Mouse (Mus musculus) G1E (cell line): Measurements from ENCODE around the gene Mmp28. TPM values are rescaled to one million over a fixed set of nuclear protein-coding genes. Genes with fewer than 3 reads are reported as not detected.

Experiments used
- ATAC-seq: 2 replicates; pipeline ENCODE4 v1.8.0; 2016; ENCODE audit warnings: mild to moderate bottlenecking; ENCODE audit not compliant: insufficient number of reproducible peaks, poor library complexity, low FRiP score, severe bottlenecking; ENCODE audit errors: extremely low read depth
- DNase-seq: peaks from one replicate; pipeline ENCODE4 v3.0.0; 2012; ENCODE audit warnings: low spot score
- H3K27me3 ChIP-seq: 2 replicates; pipeline ENCODE4 v1.6.1; 2012; ENCODE audit warnings: mild to moderate bottlenecking, low read length, inconsistent platforms; ENCODE audit not compliant: insufficient read depth
- H3K36me3 ChIP-seq: replicated peaks from 2 replicates; pipeline ENCODE3; 2012; ENCODE audit warnings: mild to moderate bottlenecking, inconsistent platforms
- H3K4me1 ChIP-seq: 2 replicates; pipeline ENCODE4 v1.6.1; 2012; ENCODE audit warnings: low read depth, low read length, inconsistent platforms, mixed read lengths; ENCODE audit not compliant: insufficient read depth
- H3K4me3 ChIP-seq: 2 replicates; pipeline ENCODE4 v1.5.1; 2012; ENCODE audit warnings: low read depth, mild to moderate bottlenecking, inconsistent platforms, low read length, moderate library complexity, mixed read lengths
- H3K9me3 ChIP-seq: replicated peaks from 2 replicates; pipeline ENCODE4 v1.6.1; 2012; ENCODE audit warnings: inconsistent platforms
- CTCF ChIP-seq: IDR thresholded peaks from 2 replicates; pipeline ENCODE4 v1.5.1; 2012; ENCODE audit warnings: low read depth, low read length, inconsistent platforms, mixed read lengths
- GATA1 ChIP-seq: IDR thresholded peaks from 2 replicates; pipeline ENCODE4 v1.6.1; 2012; ENCODE audit warnings: borderline replicate concordance, low read length, inconsistent platforms, mixed read lengths
- GATA2 ChIP-seq: IDR thresholded peaks from 2 replicates; pipeline ENCODE4 v1.6.1; 2012; ENCODE audit warnings: low read depth, low read length, inconsistent platforms, borderline replicate concordance
- POLR2AphosphoS5 ChIP-seq: IDR thresholded peaks from 2 replicates; pipeline ENCODE4 v1.6.1; 2012; ENCODE audit warnings: low read depth, low read length, inconsistent platforms; ENCODE audit not compliant: insufficient replicate concordance
- TAL1 ChIP-seq: conservative IDR thresholded peaks from 2 replicates; pipeline ENCODE4 v1.6.1; 2012; ENCODE audit warnings: low read depth, low read length, inconsistent platforms, mixed read lengths
- polyA plus RNA-seq: library from polyadenylated mRNA; stranded (reverse); fragments of >175 nt; gene quantifications from 2 replicates; pipeline ENCODE4 v1.2.3, GENCODE M21; 2012
- total RNA-seq, 2 experiments: library from RNA; stranded (forward) in 1 of 2; stranded (reverse) in 1 of 2; fragments of 200-1000 nt in 1 of 2; fragments of >200 nt in 1 of 2; fragmentation: Nextera tagmentation in 1 of 2; gene quantifications; 2 replicates each; pipeline ENCODE4 v1.2.3; 2014 to 2017

The Mmp28 gene
- total and polyA plus RNA-seq, 3 experiments, result 0.11 TPM; not detected in 2

DNA sequence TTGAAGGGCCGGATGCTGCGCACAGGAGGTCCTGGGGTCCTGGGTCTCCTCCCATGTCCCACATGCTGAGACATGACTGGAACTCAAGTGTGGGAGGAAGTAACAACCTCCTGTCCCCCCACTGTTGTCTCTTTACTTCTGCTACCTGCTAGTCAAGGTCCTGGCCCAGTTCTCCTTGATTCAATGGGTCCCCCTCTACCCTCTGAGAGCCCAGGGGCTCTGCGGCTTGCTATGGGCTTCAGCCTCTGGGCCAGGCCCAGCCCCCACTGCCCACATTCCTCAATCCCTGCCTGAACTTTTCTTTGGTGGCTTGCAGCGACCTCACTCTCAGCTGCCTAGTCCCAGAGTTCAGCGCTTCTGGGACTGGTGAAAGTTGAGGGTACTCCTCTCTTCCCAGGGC lies 33.5 kb downstream of the Mmp28 start, which contains the start of gene Gas2l2:
Gene Gas2l2 (minus strand): TSS at position 101 of the 400 bp plus-strand sequence.
- Histone ChIP-seq H3K9me3 (no peaks in the 10 kb centered on the region), H3K36me3 (no peaks in the 10 kb centered on the region), H3K4me1 (peaks cover 6% of the 10 kb centered on the region), H3K4me3 (no peak within 1 kb of the TSS), H3K27me3 (peaks cover 38% of the 10 kb centered on the region)
- ATAC-seq (no peak), DNase-seq (no peak)
- no peak for TF ChIP-seq POLR2AphosphoS5
- TF ChIP-seq GATA2, result no peak
- TF ChIP-seq CTCF, result no peak
- TF ChIP-seq GATA1, result no peak
- no peak for TF ChIP-seq TAL1

GRCm38 (mm10) chr11:83426964-83427363 lies 35.9 kb downstream of the Mmp28 start:
- Histone ChIP-seq H3K27me3 (peaks cover 45% of the 10 kb centered on the region), H3K4me3 (no peak overlapping the region; the same call in 1 of the 2 replicates), H3K4me1 (peaks cover 6% of the 10 kb centered on the region), H3K36me3 (no peaks in the 10 kb centered on the region), H3K9me3 (no peaks in the 10 kb centered on the region)
- TF ChIP-seq CTCF (no peak), POLR2AphosphoS5 (no peak), TAL1 (no peak)
- no peak for ATAC-seq
- no peak for DNase-seq

DNA sequence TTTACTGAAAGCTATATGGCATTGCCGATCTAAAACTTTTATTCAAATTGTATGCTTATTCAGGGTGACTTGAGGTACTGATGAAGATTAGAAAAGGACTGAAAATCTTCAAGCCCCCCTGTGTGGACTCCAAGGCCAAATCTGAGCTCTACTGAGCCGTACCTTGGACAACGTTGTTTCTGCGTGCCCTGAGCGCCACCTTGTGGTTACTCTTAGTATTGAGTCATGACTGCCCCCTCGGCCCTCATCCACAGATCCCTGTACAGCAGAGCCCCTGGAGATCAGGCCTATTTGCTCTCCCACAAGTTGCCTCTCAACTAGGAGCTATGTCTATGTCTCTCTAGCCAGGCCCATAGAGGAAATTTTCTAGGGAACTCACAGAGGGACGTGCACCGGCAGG lies 38.2 kb downstream of the Mmp28 start:
- DNase-seq (peak; percentile 46), ATAC-seq (no peak)
- peak; percentile 61 for TF ChIP-seq CTCF
- TF ChIP-seq POLR2AphosphoS5, result no peak
- Histone ChIP-seq H3K36me3 (no peaks in the 10 kb centered on the region), H3K27me3 (peaks cover 43% of the 10 kb centered on the region), H3K4me1 (peaks cover 6% of the 10 kb centered on the region), H3K9me3 (no peaks in the 10 kb centered on the region), H3K4me3 (no peak overlapping the region)

- no peak overlapping the region for H3K4me3 ChIP-seq
- peak; percentile 51 for DNase-seq
- peaks cover 3% of the 10 kb centered on the region; the same call in 1 of the 2 replicates for H3K9me3 ChIP-seq
- TF ChIP-seq TAL1, result no peak
- no peak for TF ChIP-seq POLR2AphosphoS5
- no peak for TF ChIP-seq GATA1
- TF ChIP-seq CTCF, result no peak
- TF ChIP-seq GATA2, result no peak
- no peaks in the 10 kb centered on the region; the same call in 1 of the 2 replicates for H3K4me1 ChIP-seq
- no peaks in the 10 kb centered on the region for H3K36me3 ChIP-seq
- ATAC-seq, result no peak
- peaks cover 29% of the 10 kb centered on the region for H3K27me3 ChIP-seq
These were observed 41.6 kb downstream of the Mmp28 start for GRCm38 (mm10) chr11:83421305-83421704.

DNA sequence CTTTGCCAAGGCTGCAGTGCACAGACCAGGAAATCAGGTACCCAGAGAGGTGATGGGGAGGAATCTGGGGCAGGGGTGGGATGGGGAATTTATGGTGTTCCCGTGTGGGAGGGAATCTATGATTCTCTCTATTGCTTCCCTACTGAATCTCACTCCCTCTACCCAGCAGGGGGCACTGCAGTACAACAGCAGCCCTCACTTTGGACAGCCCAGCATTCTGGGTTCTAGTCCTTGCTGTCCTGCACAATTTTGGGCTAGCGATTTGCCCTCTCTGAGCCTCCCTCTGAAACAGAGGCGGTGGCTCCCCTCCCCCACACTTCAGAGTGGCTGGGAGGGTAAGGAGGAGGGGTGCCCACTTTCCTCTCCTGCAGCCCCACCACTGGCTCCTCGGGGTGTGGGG lies 42.5 kb downstream of the Mmp28 start:
- no peak for ATAC-seq

GRCm38 (mm10) chr11:83418566-83418965 lies 44.3 kb downstream of the Mmp28 start:
- peaks cover 3% of the 10 kb centered on the region; the same call in 1 of the 2 replicates for H3K9me3 ChIP-seq
- no peaks in the 10 kb centered on the region for H3K36me3 ChIP-seq
- DNase-seq (no peak), ATAC-seq (no peak)
- TF ChIP-seq CTCF (no peak), TAL1 (no peak), POLR2AphosphoS5 (no peak), GATA1 (no peak), GATA2 (no peak)
- H3K27me3 ChIP-seq, result peaks cover 20% of the 10 kb centered on the region
- peak overlapping the region; percentile 18; the same call in 1 of the 2 replicates for H3K4me3 ChIP-seq
- H3K4me1 ChIP-seq, result no peaks in the 10 kb centered on the region

More for the DNA sequence above, 42.5 kb downstream of the Mmp28 start:
- peaks cover 23% of the 10 kb centered on the region for H3K27me3 ChIP-seq
- H3K9me3 ChIP-seq, result peaks cover 3% of the 10 kb centered on the region; the same call in 1 of the 2 replicates
- DNase-seq, result no peak
- H3K4me3 ChIP-seq, result no peak overlapping the region
- no peaks in the 10 kb centered on the region for H3K36me3 ChIP-seq
- H3K4me1 ChIP-seq, result no peaks in the 10 kb centered on the region
- TF ChIP-seq TAL1, result no peak
- TF ChIP-seq CTCF, result no peak
- TF ChIP-seq GATA1, result no peak
- no peak for TF ChIP-seq GATA2
- TF ChIP-seq POLR2AphosphoS5, result no peak
